Mouse (Mus musculus) right cerebral cortex, postnatal 4 days (tissue): ENCODE results near the gene Trim43c.
A peak's percentile ranks its signal among the peaks of the same experiment; 100 is the strongest.
"Not testable (repeated sequence)": the region's sequence is repeated elsewhere in the genome, so short reads cannot be mapped to it uniquely, and the experiment has no call there.

ENCODE experiments used
- DNase-seq: peaks from one replicate; pipeline ENCODE4 v3.0.0-alpha.2; 2022

The Trim43c gene

DNA sequence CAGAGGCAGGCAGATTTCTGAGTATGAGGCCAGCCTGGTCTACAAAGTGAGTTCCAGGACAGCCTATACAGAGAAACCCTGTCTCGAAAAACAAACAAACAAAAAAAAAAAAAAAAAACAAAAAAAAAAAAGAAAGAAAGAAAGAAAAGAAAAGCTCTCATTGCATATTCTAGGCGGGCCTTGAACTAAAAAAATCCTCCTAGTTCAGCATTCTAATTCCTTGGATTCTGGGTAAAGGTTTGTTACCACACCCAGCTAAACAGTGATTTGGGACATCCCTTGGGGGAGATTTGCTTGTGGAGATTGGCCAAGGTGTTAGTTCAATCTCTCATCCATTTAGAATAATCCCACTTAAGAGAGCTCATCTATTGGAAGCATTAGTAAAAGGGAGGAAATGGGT, at the start of gene Trim43c:
Gene Trim43c (plus strand): TSS at position 301 of the 400 bp plus-strand sequence.
- DNase-seq: not testable (repeated sequence)

GRCm38 (mm10) chr9:88853072-88853471, 14.1 kb downstream of the Trim43c start:
- DNase-seq: not testable (repeated sequence)

DNA sequence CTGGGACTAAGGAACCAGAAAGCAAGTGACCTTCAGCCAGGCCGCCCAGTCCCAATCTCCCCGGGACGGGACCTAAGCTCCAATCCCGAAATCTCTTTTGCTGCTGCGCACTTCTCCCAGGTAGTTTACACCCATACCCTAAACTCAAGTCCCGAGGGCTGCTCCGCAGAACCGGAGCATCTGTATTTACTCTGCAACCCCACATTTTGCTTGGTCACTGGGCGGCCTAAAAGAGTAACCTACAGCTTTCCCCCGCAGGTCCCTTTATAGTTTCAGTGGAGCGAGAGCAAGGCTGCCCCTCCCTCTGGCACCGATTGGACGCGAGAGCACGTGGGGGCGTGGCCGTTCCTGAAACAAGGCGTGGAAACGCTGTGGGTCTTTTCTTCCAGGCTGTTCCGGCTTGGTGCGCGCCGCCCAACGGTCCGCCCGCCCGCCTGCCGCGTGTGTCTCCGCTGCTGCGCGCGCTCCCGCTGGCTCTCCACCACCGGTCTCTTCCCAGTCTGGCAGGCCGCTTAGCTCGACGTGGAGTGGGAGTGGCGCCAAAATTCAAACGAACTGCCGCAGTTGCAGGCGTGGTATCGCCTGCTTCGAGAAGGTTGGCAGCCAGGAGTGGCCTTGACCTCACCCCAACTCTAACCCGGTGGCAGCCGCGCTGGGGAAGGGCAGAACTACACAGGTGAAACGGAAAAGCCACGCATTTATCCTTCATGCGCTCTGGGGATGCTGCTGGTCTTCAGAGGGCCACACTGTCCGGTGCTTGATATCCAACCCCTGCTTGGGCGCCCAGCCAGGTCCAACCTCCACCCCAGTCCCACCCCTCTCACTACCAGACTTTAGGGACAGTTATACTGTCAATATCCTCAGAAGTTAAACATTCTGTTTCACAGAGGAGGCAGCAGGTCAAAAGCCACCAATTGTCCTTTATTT, 19.9 kb downstream of the Trim43c start:
- peak; percentile 79 for DNase-seq
